Mouse (Mus musculus) liver, embryonic 12.5 days (tissue): ENCODE results near the gene Mettl24. TPM values are rescaled to one million over a fixed set of nuclear protein-coding genes. Genes with fewer than 3 reads are reported as not detected.
"Not testable (repeated sequence)": the region's sequence is repeated elsewhere in the genome, so short reads cannot be mapped to it uniquely, and the experiment has no call there.

Experiments used
- ATAC-seq: fragments of 200-750 bp; cut with Nextera tagmentation; 2 replicates; pipeline ENCODE4 v1.8.0; 2017; ENCODE audit warnings: moderate number of reproducible peaks, mild to moderate bottlenecking, moderate library complexity
- H3K27ac ChIP-seq: fragments of 300-500 bp; sonication (generic); 2 replicates; pipeline ENCODE4 v1.5.1; 2016; ENCODE audit warnings: mild to moderate bottlenecking
- H3K27me3 ChIP-seq: fragments of 300-500 bp; sonication (generic); replicated peaks from 2 replicates; pipeline ENCODE4 v1.6.1; 2016; ENCODE audit warnings: mild to moderate bottlenecking, moderate library complexity
- H3K36me3 ChIP-seq: fragments of 300-500 bp; sonication (generic); 2 replicates; pipeline ENCODE4 v1.6.1; 2016; ENCODE audit warnings: mild to moderate bottlenecking, moderate library complexity
- H3K4me1 ChIP-seq: fragments of 300-500 bp; sonication (generic); 2 replicates; pipeline ENCODE4 v1.6.1; 2016
- H3K4me2 ChIP-seq: fragments of 300-500 bp; sonication (generic); 2 replicates; pipeline ENCODE4 v1.6.1; 2016; ENCODE audit warnings: mild to moderate bottlenecking, moderate library complexity
- H3K4me3 ChIP-seq: fragments of 300-500 bp; sonication (generic); 2 replicates; pipeline ENCODE4 v1.5.1; 2016; ENCODE audit warnings: mild to moderate bottlenecking, moderate library complexity
- H3K9ac ChIP-seq: fragments of 300-500 bp; sonication (generic); 2 replicates; pipeline ENCODE4 v1.6.1; 2016; ENCODE audit warnings: mild to moderate bottlenecking, moderate library complexity
- H3K9me3 ChIP-seq: fragments of 300-500 bp; sonication (generic); replicated peaks from 2 replicates; pipeline ENCODE4 v1.6.1; 2016; ENCODE audit warnings: mild to moderate bottlenecking, moderate library complexity
- WGBS: fragments of 180-500 bp; shearing (Covaris S2); methylation state at CpG from one replicate; pipeline ENCODE4 v1.1.7; 2016; ENCODE audit not compliant: insufficient replicate concordance; 5-methylcytosine and 5-hydroxymethylcytosine counted together
- polyA plus RNA-seq: library from polyadenylated mRNA; unstranded; fragments of >200 nt; fragmentation: Nextera tagmentation; extraction: Ambion mirVana; gene quantifications from 2 replicates; pipeline ENCODE4 v1.2.1, GENCODE M21; 2016

Mettl24 gene
- polyA plus RNA-seq, 1 experiment from 2014 or later, result 0.87 TPM

GRCm38 (mm10) chr10:40778472-40778871, 95.4 kb downstream of the Mettl24 start:
- Histone ChIP-seq H3K36me3 (no peaks in the 10 kb centered on the region), H3K9me3 (no peaks in the 10 kb centered on the region), H3K4me2 (no peak overlapping the region), H3K27ac (no peak overlapping the region), H3K9ac (no peak overlapping the region), H3K27me3 (no peaks in the 10 kb centered on the region), H3K4me3 (no peak overlapping the region), H3K4me1 (peaks cover 4% of the 10 kb centered on the region; the same call in 1 of the 2 replicates)
- 75% methylated on average over 4 of the region's 4 CpGs for WGBS
- ATAC-seq, result no peak

- ATAC-seq, result no peak
- H3K9me3 ChIP-seq, result no peaks in the 10 kb centered on the region
- no peaks in the 10 kb centered on the region for H3K36me3 ChIP-seq
- no peak overlapping the region for H3K9ac ChIP-seq
- H3K4me2 ChIP-seq, result no peak overlapping the region
- no peak overlapping the region for H3K4me3 ChIP-seq
- no peaks in the 10 kb centered on the region for H3K27me3 ChIP-seq
- no peaks in the 10 kb centered on the region for H3K4me1 ChIP-seq
- no peak overlapping the region for H3K27ac ChIP-seq
- whole genome bisulfite sequencing, result 53% methylated on average over 3 of the region's 3 CpGs
Observed at GRCm38 (mm10) chr10:40790406-40790805, 107.3 kb downstream of the Mettl24 start.

- H3K27me3 ChIP-seq, result no peaks in the 10 kb centered on the region
- no peak for ATAC-seq
- no peaks in the 10 kb centered on the region for H3K4me1 ChIP-seq
- H3K36me3 ChIP-seq, result no peaks in the 10 kb centered on the region
- whole genome bisulfite sequencing, result 52% methylated on average over 3 of the region's 3 CpGs
- no peak overlapping the region for H3K9ac ChIP-seq
- no peak overlapping the region for H3K4me3 ChIP-seq
- no peak overlapping the region for H3K27ac ChIP-seq
- H3K9me3 ChIP-seq, result no peaks in the 10 kb centered on the region
- H3K4me2 ChIP-seq, result no peak overlapping the region
Observed at GRCm38 (mm10) chr10:40792115-40792514, 109.0 kb downstream of the Mettl24 start.

GRCm38 (mm10) chr10:40805221-40805620, 122.1 kb downstream of the Mettl24 start:
- H3K4me3 ChIP-seq, result no peak overlapping the region
- H3K4me1 ChIP-seq, result no peaks in the 10 kb centered on the region
- no peaks in the 10 kb centered on the region for H3K27me3 ChIP-seq
- H3K36me3 ChIP-seq, result no peaks in the 10 kb centered on the region
- no peak overlapping the region for H3K27ac ChIP-seq
- no peak overlapping the region for H3K9ac ChIP-seq
- ATAC-seq, result no peak
- H3K9me3 ChIP-seq, result no peaks in the 10 kb centered on the region
- WGBS, result 60% methylated on average over 1 of the region's 1 CpGs
- no peak overlapping the region for H3K4me2 ChIP-seq

DNA sequence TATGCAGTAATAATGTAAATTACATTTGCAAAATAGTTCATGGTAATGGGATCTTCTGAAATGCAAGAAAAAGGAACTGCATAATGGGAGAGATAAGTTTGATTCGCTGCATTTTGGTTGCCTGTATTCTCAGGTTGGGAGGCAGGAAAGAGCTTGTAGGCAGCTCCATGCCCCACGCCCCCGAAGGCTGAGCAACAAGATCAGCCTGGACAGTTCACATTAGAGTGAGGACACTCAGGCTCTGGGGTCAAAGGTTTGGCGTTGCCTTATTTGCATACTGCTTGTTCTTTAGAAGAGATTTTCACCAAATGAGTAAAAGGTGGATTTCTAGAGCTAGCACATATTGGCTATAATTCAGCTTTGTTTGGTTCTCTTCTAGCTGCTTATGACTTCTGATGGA, 123.1 kb downstream of the Mettl24 start:
- no peaks in the 10 kb centered on the region for H3K4me1 ChIP-seq
- no peaks in the 10 kb centered on the region for H3K36me3 ChIP-seq
- no peak overlapping the region for H3K4me2 ChIP-seq
- no peaks in the 10 kb centered on the region for H3K9me3 ChIP-seq
- ATAC-seq, result no peak
- no peak overlapping the region for H3K9ac ChIP-seq
- H3K4me3 ChIP-seq, result no peak overlapping the region
- H3K27me3 ChIP-seq, result no peaks in the 10 kb centered on the region
- no peak overlapping the region for H3K27ac ChIP-seq
- WGBS, result 65% methylated on average over 4 of the region's 4 CpGs

DNA sequence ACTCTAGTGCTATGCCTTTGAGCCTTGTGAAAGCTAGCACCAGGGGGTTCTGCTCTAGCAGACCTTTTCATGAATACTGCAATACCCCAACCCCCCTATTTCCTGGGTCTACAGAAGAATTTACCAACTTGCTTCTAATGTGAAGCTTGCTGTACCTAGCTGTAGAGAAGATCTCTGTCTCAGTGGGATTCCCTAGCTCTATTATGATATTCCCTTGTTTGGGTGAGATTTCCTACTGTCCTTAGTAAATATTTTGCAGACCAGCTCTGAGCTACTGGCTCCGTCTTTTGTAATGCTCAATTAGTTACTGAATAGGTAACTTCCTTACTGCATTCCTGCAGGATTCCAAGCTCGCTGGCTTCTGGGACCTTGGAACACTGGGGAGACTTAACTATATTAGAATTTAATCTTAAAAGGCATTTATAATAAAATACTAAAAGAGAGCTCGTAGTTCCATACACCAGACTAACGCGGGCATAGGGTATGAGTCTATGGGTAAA, 126.4 kb downstream of the Mettl24 start:
- not testable (repeated sequence) for H3K4me3 ChIP-seq, H3K27ac ChIP-seq, H3K4me2 ChIP-seq, H3K27me3 ChIP-seq, ATAC-seq, H3K9ac ChIP-seq, H3K4me1 ChIP-seq, H3K9me3 ChIP-seq, H3K36me3 ChIP-seq
- 48% methylated on average over 5 of the region's 5 CpGs for WGBS

DNA sequence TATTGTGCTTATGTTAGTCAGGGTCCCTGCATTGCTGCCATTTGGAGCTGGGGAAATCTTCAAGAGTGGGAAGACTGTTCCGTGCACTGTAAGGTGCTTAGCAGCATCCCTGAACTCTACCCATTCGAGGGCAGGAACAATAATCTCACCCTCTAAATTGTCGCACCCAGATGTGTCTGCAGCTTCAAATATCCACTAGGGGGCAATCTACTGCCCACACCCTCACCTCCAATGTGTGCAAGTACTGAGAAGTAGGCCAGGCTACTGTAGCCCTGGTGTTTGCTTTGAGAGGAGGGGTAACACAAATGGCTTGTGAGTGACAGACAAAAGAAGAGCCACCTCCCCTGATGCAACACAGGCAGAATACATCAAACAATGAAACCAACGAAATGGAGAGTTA, 130.5 kb downstream of the Mettl24 start:
- H3K4me3 ChIP-seq, result no peak overlapping the region
- WGBS, result 59% methylated on average over 4 of the region's 4 CpGs
- H3K36me3 ChIP-seq, result no peaks in the 10 kb centered on the region
- no peak overlapping the region for H3K9ac ChIP-seq
- no peak overlapping the region for H3K4me2 ChIP-seq
- no peak for ATAC-seq
- H3K4me1 ChIP-seq, result no peaks in the 10 kb centered on the region
- no peaks in the 10 kb centered on the region for H3K9me3 ChIP-seq
- H3K27ac ChIP-seq, result no peak overlapping the region
- H3K27me3 ChIP-seq, result no peaks in the 10 kb centered on the region

- 53% methylated on average over 6 of the region's 6 CpGs for WGBS
- Histone ChIP-seq H3K27ac (no peak overlapping the region), H3K9ac (no peak overlapping the region)
Observed at GRCm38 (mm10) chr10:40816471-40816870, 133.4 kb downstream of the Mettl24 start.

GRCm38 (mm10) chr10:40825952-40826351, 142.9 kb downstream of the Mettl24 start:
- Histone ChIP-seq H3K27ac (no peak overlapping the region), H3K9ac (no peak overlapping the region), H3K9me3 (no peaks in the 10 kb centered on the region), H3K36me3 (peaks cover 19% of the 10 kb centered on the region), H3K27me3 (no peaks in the 10 kb centered on the region), H3K4me3 (no peak overlapping the region), H3K4me2 (no peak overlapping the region), H3K4me1 (no peaks in the 10 kb centered on the region)
- no peak for ATAC-seq
- WGBS, result 56% methylated on average over 6 of the region's 6 CpGs

More at GRCm38 (mm10) chr10:40816471-40816870, 133.4 kb downstream of the Mettl24 start:
- H3K36me3 ChIP-seq, result no peaks in the 10 kb centered on the region
- H3K4me2 ChIP-seq, result no peak overlapping the region
- no peaks in the 10 kb centered on the region for H3K9me3 ChIP-seq
- no peak overlapping the region for H3K4me3 ChIP-seq
- H3K4me1 ChIP-seq, result no peaks in the 10 kb centered on the region
- no peaks in the 10 kb centered on the region for H3K27me3 ChIP-seq
- ATAC-seq, result no peak

- no peak for ATAC-seq
- WGBS, result 81% methylated on average over 4 of the region's 4 CpGs
- H3K27ac ChIP-seq, result no peak overlapping the region
- no peak overlapping the region for H3K4me3 ChIP-seq
- no peaks in the 10 kb centered on the region for H3K4me1 ChIP-seq
- no peaks in the 10 kb centered on the region for H3K27me3 ChIP-seq
- H3K9me3 ChIP-seq, result no peaks in the 10 kb centered on the region
- no peak overlapping the region for H3K4me2 ChIP-seq
- H3K36me3 ChIP-seq, result peaks cover 28% of the 10 kb centered on the region
- H3K9ac ChIP-seq, result no peak overlapping the region
Observed at GRCm38 (mm10) chr10:40827706-40828105, 144.6 kb downstream of the Mettl24 start.

- H3K9ac ChIP-seq, result no peak overlapping the region
- 77% methylated on average over 3 of the region's 3 CpGs for WGBS
- no peak for ATAC-seq
Observed at GRCm38 (mm10) chr10:40830312-40830711, 147.2 kb downstream of the Mettl24 start.

GRCm38 (mm10) chr10:40831267-40831666, 148.2 kb downstream of the Mettl24 start:
- H3K4me1 ChIP-seq, result no peaks in the 10 kb centered on the region
- H3K36me3 ChIP-seq, result peaks cover 55% of the 10 kb centered on the region
- ATAC-seq, result no peak
- no peak overlapping the region for H3K4me3 ChIP-seq
- no peaks in the 10 kb centered on the region for H3K27me3 ChIP-seq
- 79% methylated on average over 4 of the region's 7 CpGs for WGBS
- no peak overlapping the region for H3K9ac ChIP-seq
- no peak overlapping the region for H3K27ac ChIP-seq
- no peaks in the 10 kb centered on the region for H3K9me3 ChIP-seq
- H3K4me2 ChIP-seq, result no peak overlapping the region

More at GRCm38 (mm10) chr10:40830312-40830711, 147.2 kb downstream of the Mettl24 start:
- no peak overlapping the region for H3K4me2 ChIP-seq
- no peaks in the 10 kb centered on the region for H3K4me1 ChIP-seq
- H3K27me3 ChIP-seq, result no peaks in the 10 kb centered on the region
- H3K36me3 ChIP-seq, result peaks cover 54% of the 10 kb centered on the region
- no peak overlapping the region for H3K4me3 ChIP-seq
- H3K27ac ChIP-seq, result no peak overlapping the region
- no peaks in the 10 kb centered on the region for H3K9me3 ChIP-seq

GRCm38 (mm10) chr10:40840086-40840485, 157.0 kb downstream of the Mettl24 start:
- Histone ChIP-seq H3K27ac (no peak overlapping the region), H3K4me3 (no peak overlapping the region), H3K9me3 (no peaks in the 10 kb centered on the region), H3K9ac (no peak overlapping the region), H3K4me2 (no peak overlapping the region), H3K27me3 (no peaks in the 10 kb centered on the region), H3K4me1 (no peaks in the 10 kb centered on the region), H3K36me3 (peaks cover 69% of the 10 kb centered on the region)
- ATAC-seq, result no peak
- WGBS, result 77% methylated on average over 5 of the region's 5 CpGs
